Mouse (Mus musculus): Measurements from ENCODE around the gene Hdac4. TPM values are rescaled to one million over a fixed set of nuclear protein-coding genes. Genes with fewer than 3 reads are reported as not detected.

Gene Hdac4
- polyA plus RNA-seq, 1 experiment = 21.2 TPM

DNA sequence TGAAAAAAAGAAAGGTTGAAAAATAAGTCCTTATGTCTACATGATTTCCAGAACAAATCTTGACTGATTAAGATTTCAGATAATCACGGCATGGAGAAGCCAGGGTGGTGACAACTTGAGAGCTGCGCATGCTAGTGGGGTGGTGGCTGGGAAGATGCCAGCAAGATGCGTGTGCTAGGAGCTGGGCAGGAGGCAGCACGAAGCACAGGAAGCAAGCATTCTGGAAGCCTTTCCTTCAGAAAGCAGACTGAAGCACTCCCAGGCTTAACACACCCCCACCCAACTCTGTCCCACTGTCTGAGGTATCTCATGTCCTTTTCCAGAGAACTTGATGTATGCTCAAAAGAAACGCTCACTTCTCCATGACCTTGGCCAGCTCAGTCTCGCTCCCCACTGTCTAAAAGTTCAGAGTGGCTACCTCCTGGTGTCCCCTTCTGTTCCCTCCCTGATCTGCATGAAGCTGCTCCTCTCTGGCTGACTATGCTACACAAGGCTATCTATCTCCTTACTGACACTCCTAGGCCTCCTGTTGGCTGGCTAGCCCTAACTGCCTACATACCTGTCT is 52.1 kb downstream of the Hdac4 start:
- Histone ChIP-seq H3K36me3 (ENCODE audit: control insufficient read depth, insufficient read depth) (peaks cover 7% of the 10 kb centered on the region), H3K4me3 (no peak overlapping the region), H3K79me2 (ENCODE audit: control insufficient read depth, insufficient read depth) (peaks cover 63% of the 10 kb centered on the region), H3K4me2 (ENCODE audit: low read depth) (no peak overlapping the region), H3ac (ENCODE audit: control insufficient read depth, insufficient read length) (no peak overlapping the region), H3K27me3 (ENCODE audit: control insufficient read depth, insufficient read depth, insufficient read length) (no peaks in the 10 kb centered on the region)
- TF ChIP-seq MAX (IDR thresholded peaks at IDR 0.05; ENCODE audit: low read depth) (no peak), CEBPB (IDR thresholded peaks at IDR 0.05; ENCODE audit: insufficient read depth, poor library complexity, severe bottlenecking) (no peak), TCF12 (IDR thresholded peaks at IDR 0.05; ENCODE audit: insufficient read depth, poor library complexity, severe bottlenecking) (no peak), POLR2A (IDR thresholded peaks at IDR 0.05; ENCODE audit: insufficient read length, low read depth) (no peak), POLR2AphosphoS2 (IDR thresholded peaks at IDR 0.05; ENCODE audit: insufficient read length, low read depth) (no peak), SRF (IDR thresholded peaks at IDR 0.05; ENCODE audit: control insufficient read depth, insufficient read length, low read depth) (no peak), MYOD1 (IDR thresholded peaks at IDR 0.05; ENCODE audit: control insufficient read depth in 1 of 3, insufficient read length in 2 of 3, low read depth in 2 of 3) (no peak), MYOG (IDR thresholded peaks at IDR 0.05; ENCODE audit: control insufficient read depth in 1 of 3, insufficient read depth in 1 of 3, insufficient read length in 2 of 3, low read depth in 2 of 3) (no peak), E2F4 (IDR thresholded peaks at IDR 0.05; ENCODE audit: insufficient read depth) (no peak), TCF3 (IDR thresholded peaks at IDR 0.05; ENCODE audit: insufficient read length, low read depth) (no peak), REST (IDR thresholded peaks at IDR 0.05; ENCODE audit: insufficient read depth, insufficient read length) (no peak), USF1 (IDR thresholded peaks at IDR 0.05; ENCODE audit: low read depth) (no peak)

GRCm38 (mm10) chr1:92142793-92143192 is 52.7 kb downstream of the Hdac4 start:
- H3K79me2 ChIP-seq (ENCODE audit: control insufficient read depth, insufficient read depth) = peaks cover 65% of the 10 kb centered on the region
- peaks cover under 1% of the 10 kb centered on the region for H3K36me3 ChIP-seq (ENCODE audit: control insufficient read depth, insufficient read depth)
- no peaks in the 10 kb centered on the region for H3K27me3 ChIP-seq (ENCODE audit: control insufficient read depth, insufficient read depth, insufficient read length)
- H3K4me2 ChIP-seq (ENCODE audit: low read depth) = no peak overlapping the region
- no peak overlapping the region for H3ac ChIP-seq (ENCODE audit: control insufficient read depth, insufficient read length)
- H3K4me3 ChIP-seq = no peak overlapping the region
- TF ChIP-seq MYOG (IDR thresholded peaks at IDR 0.05; ENCODE audit: control insufficient read depth in 1 of 3, insufficient read depth in 1 of 3, insufficient read length in 2 of 3, low read depth in 2 of 3) (no peak), MAX (IDR thresholded peaks at IDR 0.05; ENCODE audit: low read depth) (no peak), CEBPB (IDR thresholded peaks at IDR 0.05; ENCODE audit: insufficient read depth, poor library complexity, severe bottlenecking) (no peak), USF1 (IDR thresholded peaks at IDR 0.05; ENCODE audit: low read depth) (no peak), E2F4 (IDR thresholded peaks at IDR 0.05; ENCODE audit: insufficient read depth) (no peak), TCF12 (IDR thresholded peaks at IDR 0.05; ENCODE audit: insufficient read depth, poor library complexity, severe bottlenecking) (no peak), SRF (IDR thresholded peaks at IDR 0.05; ENCODE audit: control insufficient read depth, insufficient read length, low read depth) (no peak), TCF3 (IDR thresholded peaks at IDR 0.05; ENCODE audit: insufficient read length, low read depth) (no peak), POLR2A (IDR thresholded peaks at IDR 0.05; ENCODE audit: insufficient read length, low read depth) (no peak), POLR2AphosphoS2 (IDR thresholded peaks at IDR 0.05; ENCODE audit: insufficient read length, low read depth) (no peak), MYOD1 (IDR thresholded peaks at IDR 0.05; ENCODE audit: control insufficient read depth in 1 of 3, insufficient read length in 2 of 3, low read depth in 2 of 3) (no peak), REST (IDR thresholded peaks at IDR 0.05; ENCODE audit: insufficient read depth, insufficient read length) (no peak)

GRCm38 (mm10) chr1:92139001-92139400 is 56.5 kb downstream of the Hdac4 start:
- H3K79me2 ChIP-seq (ENCODE audit: control insufficient read depth, insufficient read depth) = peaks cover 74% of the 10 kb centered on the region
- H3ac ChIP-seq (ENCODE audit: control insufficient read depth, insufficient read length) = no peak overlapping the region
- TF ChIP-seq CEBPB (IDR thresholded peaks at IDR 0.05; ENCODE audit: insufficient read depth, poor library complexity, severe bottlenecking) (no peak), USF1 (IDR thresholded peaks at IDR 0.05; ENCODE audit: low read depth) (no peak), REST (IDR thresholded peaks at IDR 0.05; ENCODE audit: insufficient read depth, insufficient read length) (no peak), MYOG (IDR thresholded peaks at IDR 0.05; ENCODE audit: control insufficient read depth in 1 of 3, insufficient read depth in 1 of 3, insufficient read length in 2 of 3, low read depth in 2 of 3) (no peak), TCF12 (IDR thresholded peaks at IDR 0.05; ENCODE audit: insufficient read depth, poor library complexity, severe bottlenecking) (no peak), SRF (IDR thresholded peaks at IDR 0.05; ENCODE audit: control insufficient read depth, insufficient read length, low read depth) (no peak), MYOD1 (IDR thresholded peaks at IDR 0.05; ENCODE audit: control insufficient read depth in 1 of 3, insufficient read length in 2 of 3, low read depth in 2 of 3) (no peak), MAX (IDR thresholded peaks at IDR 0.05; ENCODE audit: low read depth) (no peak), TCF3 (IDR thresholded peaks at IDR 0.05; ENCODE audit: insufficient read length, low read depth) (no peak), POLR2A (IDR thresholded peaks at IDR 0.05; ENCODE audit: insufficient read length, low read depth) (no peak), POLR2AphosphoS2 (IDR thresholded peaks at IDR 0.05; ENCODE audit: insufficient read length, low read depth) (no peak), E2F4 (IDR thresholded peaks at IDR 0.05; ENCODE audit: insufficient read depth) (no peak)
- H3K4me3 ChIP-seq = no peak overlapping the region
- H3K36me3 ChIP-seq (ENCODE audit: control insufficient read depth, insufficient read depth) = no peaks in the 10 kb centered on the region
- H3K27me3 ChIP-seq (ENCODE audit: control insufficient read depth, insufficient read depth, insufficient read length) = no peaks in the 10 kb centered on the region
- H3K4me2 ChIP-seq (ENCODE audit: low read depth) = no peak overlapping the region

DNA sequence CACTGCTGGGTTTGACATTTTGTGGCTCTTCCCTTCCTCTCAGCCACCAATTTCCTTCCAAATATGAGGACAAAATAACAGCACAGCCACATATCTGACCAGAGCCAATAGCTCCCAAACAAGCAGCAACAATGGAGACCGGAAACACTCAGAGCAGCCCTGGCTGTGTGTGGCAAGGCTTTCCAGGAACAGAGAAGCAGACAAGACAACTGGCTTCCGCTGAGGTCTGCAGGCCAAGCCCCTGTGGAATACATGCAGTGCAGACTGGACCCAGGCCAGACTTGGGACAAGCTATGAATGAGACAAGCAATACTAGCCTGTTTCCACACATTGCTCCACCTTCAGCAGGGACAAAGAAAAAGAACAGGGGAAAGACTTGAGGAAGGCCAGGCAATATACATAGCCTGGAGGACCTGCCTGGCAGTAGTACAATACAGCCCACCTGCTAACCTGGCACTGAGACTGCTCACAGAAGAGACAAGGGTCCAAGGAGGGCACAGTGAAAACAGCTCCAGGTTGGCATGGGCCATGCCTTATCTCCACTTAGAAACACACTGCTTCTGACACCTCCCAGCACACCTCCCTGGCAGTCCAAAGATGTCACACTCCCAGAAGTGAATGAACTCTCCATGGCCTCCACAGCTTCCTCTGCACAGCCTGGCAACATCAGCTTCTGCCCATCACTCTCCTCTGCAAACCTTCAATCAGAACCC is 58.2 kb downstream of the Hdac4 start:
- H3ac ChIP-seq (ENCODE audit: control insufficient read depth, insufficient read length) = no peak overlapping the region
- no peak for TF ChIP-seq CEBPB (IDR thresholded peaks at IDR 0.05; ENCODE audit: insufficient read depth, poor library complexity, severe bottlenecking)
- TF ChIP-seq MYOG (IDR thresholded peaks at IDR 0.05; ENCODE audit: control insufficient read depth in 1 of 3, insufficient read depth in 1 of 3, insufficient read length in 2 of 3, low read depth in 2 of 3) = peak in 1 of 3 experiments; percentile 31

More for the DNA sequence above, 58.2 kb downstream of the Hdac4 start:
- H3K36me3 ChIP-seq (ENCODE audit: control insufficient read depth, insufficient read depth) = no peaks in the 10 kb centered on the region
- peaks cover 77% of the 10 kb centered on the region for H3K79me2 ChIP-seq (ENCODE audit: control insufficient read depth, insufficient read depth)
- H3K4me2 ChIP-seq (ENCODE audit: low read depth) = no peak overlapping the region
- H3K27me3 ChIP-seq (ENCODE audit: control insufficient read depth, insufficient read depth, insufficient read length) = no peaks in the 10 kb centered on the region
- no peak overlapping the region for H3K4me3 ChIP-seq

Data from myocyte (in vitro differentiated cells).